Mouse (Mus musculus) G1E (cell line): ENCODE measurements around the gene Ndufb4.

Source experiments
- CTCF ChIP-seq: IDR thresholded peaks from 2 replicates; pipeline ENCODE4 v1.5.1; 2012; ENCODE audit warnings: low read depth, low read length, inconsistent platforms, mixed read lengths
- GATA2 ChIP-seq: IDR thresholded peaks from 2 replicates; pipeline ENCODE4 v1.6.1; 2012; ENCODE audit warnings: low read depth, low read length, inconsistent platforms, borderline replicate concordance

GRCm38 (mm10) chr16:37676677-37677072 is 22.4 kb upstream of the Ndufb4 start:
- no peak for TF ChIP-seq CTCF
- no peak for TF ChIP-seq GATA2
